Mouse (Mus musculus) ES-E14 (cell line): ENCODE measurements around the gene Hspb9. TPM values are rescaled to one million over a fixed set of nuclear protein-coding genes. Genes with fewer than 3 reads are reported as not detected.
A peak's percentile ranks its signal among the peaks of the same experiment; 100 is the strongest.

ENCODE experiments used
- DNase-seq: peaks from one replicate; pipeline ENCODE4 v3.0.0-alpha.2; 2013; ENCODE audit warnings: low read depth, low spot score
- H3K27ac ChIP-seq: 2 replicates; pipeline ENCODE4 v1.5.1; 2012; ENCODE audit warnings: low read depth, mild to moderate bottlenecking, low read length, moderate library complexity, mixed read lengths; ENCODE audit not compliant: poor library complexity, insufficient read depth, severe bottlenecking
- H3K36me3 ChIP-seq: 2 replicates; pipeline ENCODE4 v1.6.1; 2012; ENCODE audit warnings: mild to moderate bottlenecking, low read length, moderate library complexity, mixed read lengths; ENCODE audit not compliant: control insufficient read depth, poor library complexity, insufficient read depth, severe bottlenecking
- H3K4me1 ChIP-seq, 2 experiments: fragments of 150-350 bp in 1 of 2; sonication (generic) in 1 of 2; 2 replicates each; pipeline ENCODE4 v1.6.1; 2012; ENCODE audit warnings: low read length in 2 of 2, mild to moderate bottlenecking in 1 of 2, mixed read lengths in 1 of 2; ENCODE audit not compliant: control insufficient read depth in 2 of 2, insufficient read depth in 2 of 2, poor library complexity in 1 of 2
- H3K4me3 ChIP-seq, 2 experiments: fragments of 150-350 bp in 1 of 2; sonication (generic) in 1 of 2; 2 replicates each; pipeline ENCODE4 v1.5.1; 2012; ENCODE audit warnings: low read length in 2 of 2, low read depth in 1 of 2, mild to moderate bottlenecking in 1 of 2, mixed read lengths in 1 of 2; ENCODE audit not compliant: insufficient read depth in 1 of 2, poor library complexity in 1 of 2, severe bottlenecking in 1 of 2
- H3K9ac ChIP-seq: 2 replicates; pipeline ENCODE4 v1.6.1; 2012; ENCODE audit warnings: low read depth, mild to moderate bottlenecking, low read length, mixed read lengths; ENCODE audit not compliant: poor library complexity, insufficient read depth, severe bottlenecking
- H3K9me3 ChIP-seq: fragments of 150-350 bp; sonication (generic); 2 replicates; pipeline ENCODE4 v1.6.1; 2012; ENCODE audit warnings: low read depth, mild to moderate bottlenecking, low read length; ENCODE audit not compliant: control insufficient read depth, insufficient read depth
- CHD2 ChIP-seq: IDR thresholded peaks from 2 replicates; pipeline ENCODE4 v1.6.1; 2014; ENCODE audit warnings: mild to moderate bottlenecking, low read depth, low read length, inconsistent platforms
- HCFC1 ChIP-seq: IDR thresholded peaks from 2 replicates; pipeline ENCODE4 v1.6.1; 2012; ENCODE audit warnings: low read length, inconsistent platforms, borderline replicate concordance; ENCODE audit not compliant: insufficient read depth
- MAFK ChIP-seq: IDR thresholded peaks from 2 replicates; pipeline ENCODE4 v1.6.1; 2014; ENCODE audit warnings: mild to moderate bottlenecking, low read depth, low read length, inconsistent platforms; ENCODE audit not compliant: insufficient read depth
- ZC3H11A ChIP-seq: IDR thresholded peaks from 2 replicates; pipeline ENCODE4 v1.6.1; 2012; ENCODE audit warnings: low read depth, mild to moderate bottlenecking, inconsistent platforms, low read length, borderline replicate concordance
- ZNF384 ChIP-seq: IDR thresholded peaks from 2 replicates; pipeline ENCODE4 v1.6.1; 2012; ENCODE audit warnings: low read depth, low read length, inconsistent platforms
- in situ Hi-C, 2 experiments: fragments of 600-800 bp; cut with MboI; formaldehyde crosslinking; loops; one replicate each; pipeline ENCODE4 v1.15.1; 2025; ENCODE audit warnings: low sequenced_read_pairs in 2 of 2, inconsistent platforms in 1 of 2; ENCODE audit not compliant: unreplicated experiment in 2 of 2
- total RNA-seq: library from RNA; depleted of rRNA; stranded (reverse); fragments of 300-350 nt; gene quantifications from 2 replicates; pipeline ENCODE4 v1.2.3, GENCODE M21; 2012

Hspb9 gene
- total RNA-seq, 1 experiment, result 0.49 TPM

- Histone ChIP-seq H3K4me1 (no peaks in the 10 kb centered on the region), H3K9me3 (no peaks in the 10 kb centered on the region), H3K9ac (no peak overlapping the region), H3K27ac (no peak overlapping the region), H3K4me3 (peak overlapping the region in 1 of 2 experiments; percentile 8; a peak in 1 of 4 replicates), H3K36me3 (no peaks in the 10 kb centered on the region)
- in situ Hi-C loops, result no loop called here
- no peak for DNase-seq
- TF ChIP-seq MAFK (no peak), CHD2 (no peak), HCFC1 (no peak)
These were observed 38.6 kb downstream of the Hspb9 start for GRCm38 (mm10) chr11:100752294-100752693.

GRCm38 (mm10) chr11:100754021-100754692, 40.5 kb downstream of the Hspb9 start:
- in situ Hi-C loops, result no loop called here

GRCm38 (mm10) chr11:100754693-100755057, 41.0 kb downstream of the Hspb9 start:
- Histone ChIP-seq H3K4me3 (no peak overlapping the region), H3K9me3 (no peaks in the 10 kb centered on the region), H3K36me3 (no peaks in the 10 kb centered on the region), H3K4me1 (peaks cover 0 to 3% of the 10 kb centered on the region in 2 experiments; a peak in 2 of 4 replicates), H3K9ac (no peak overlapping the region), H3K27ac (no peak overlapping the region)
- DNase-seq, result no peak
- no peak for TF ChIP-seq ZC3H11A
- TF ChIP-seq MAFK, result no peak
- no peak for TF ChIP-seq ZNF384
- no peak for TF ChIP-seq HCFC1
- no peak for TF ChIP-seq CHD2
- in situ Hi-C loops, result no loop called here

More at GRCm38 (mm10) chr11:100754021-100754692, 40.5 kb downstream of the Hspb9 start:
- peaks cover 0 to 3% of the 10 kb centered on the region in 2 experiments; a peak in 2 of 4 replicates for H3K4me1 ChIP-seq
- no peaks in the 10 kb centered on the region for H3K36me3 ChIP-seq
- H3K9ac ChIP-seq, result no peak overlapping the region
- no peak for DNase-seq
- H3K4me3 ChIP-seq, result no peak overlapping the region
- TF ChIP-seq HCFC1 (no peak), CHD2 (no peak), ZNF384 (no peak), MAFK (no peak), ZC3H11A (no peak)
- H3K27ac ChIP-seq, result no peak overlapping the region
- no peaks in the 10 kb centered on the region for H3K9me3 ChIP-seq

- H3K27ac ChIP-seq, result no peak overlapping the region
- H3K4me3 ChIP-seq, result no peak overlapping the region
- no peak for DNase-seq
- no peaks in the 10 kb centered on the region for H3K9me3 ChIP-seq
- no peak for TF ChIP-seq MAFK
- no peak for TF ChIP-seq HCFC1
- no peak for TF ChIP-seq ZC3H11A
- TF ChIP-seq ZNF384, result no peak
- no peak for TF ChIP-seq CHD2
- no peak overlapping the region for H3K9ac ChIP-seq
- no peaks in the 10 kb centered on the region for H3K36me3 ChIP-seq
- H3K4me1 ChIP-seq, result peaks cover 0 to 3% of the 10 kb centered on the region in 2 experiments; a peak in 2 of 4 replicates
- in situ Hi-C loops, result no loop called here
These were observed 42.8 kb downstream of the Hspb9 start for GRCm38 (mm10) chr11:100756476-100756875.

GRCm38 (mm10) chr11:100757566-100757965, 43.9 kb downstream of the Hspb9 start:
- Histone ChIP-seq H3K4me3 (no peak overlapping the region), H3K9me3 (no peaks in the 10 kb centered on the region), H3K4me1 (peaks cover 0 to 3% of the 10 kb centered on the region in 2 experiments; a peak in 2 of 4 replicates), H3K9ac (no peak overlapping the region), H3K27ac (no peak overlapping the region), H3K36me3 (no peaks in the 10 kb centered on the region)
- in situ Hi-C loops, result no loop called here
- no peak for DNase-seq
- TF ChIP-seq HCFC1 (no peak), ZNF384 (no peak), MAFK (no peak), ZC3H11A (no peak), CHD2 (no peak)
